Mouse (Mus musculus): ENCODE data around the gene Clpx. TPM values are rescaled to one million over a fixed set of nuclear protein-coding genes. Genes with fewer than 3 reads are reported as not detected.
"Not testable (repeated sequence)": the region's sequence is repeated elsewhere in the genome, so short reads cannot be mapped to it uniquely, and the experiment has no call there.

The Clpx gene
- polyA plus RNA-seq, 1 experiment from 2014 or later = 62.3 TPM

DNA sequence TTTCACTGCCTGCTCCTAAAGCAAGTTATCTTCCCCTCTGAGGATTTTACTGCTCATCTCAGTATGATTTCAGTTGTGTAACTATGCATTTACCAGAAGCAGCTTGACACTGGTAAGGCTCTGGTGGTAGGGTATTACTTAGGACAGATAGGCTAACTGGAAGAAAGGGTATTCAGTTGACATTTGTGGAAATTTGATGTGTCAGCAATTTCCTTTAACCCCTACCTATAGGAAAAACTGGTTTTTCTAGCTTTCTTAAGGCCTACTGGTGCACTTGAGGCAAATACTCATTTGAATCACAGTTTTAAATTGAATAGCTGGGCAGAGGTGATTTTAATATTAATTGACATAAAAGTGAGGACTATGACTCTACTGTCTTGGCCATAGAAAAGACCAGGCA, 31.9 kb downstream of the Clpx start:
- Histone ChIP-seq H3K36me3 (peaks cover 85% of the 10 kb centered on the region), H3K9me3 (no peaks in the 10 kb centered on the region), H3K4me3 (no peak overlapping the region), H3K27ac (no peak overlapping the region), H3K4me2 (replicated peaks) (no peak overlapping the region), H3K27me3 (no peaks in the 10 kb centered on the region), H3K4me1 (no peaks in the 10 kb centered on the region), H3K9ac (no peak overlapping the region)
- no peak for ATAC-seq (ENCODE audit: low FRiP score, low read depth)

DNA sequence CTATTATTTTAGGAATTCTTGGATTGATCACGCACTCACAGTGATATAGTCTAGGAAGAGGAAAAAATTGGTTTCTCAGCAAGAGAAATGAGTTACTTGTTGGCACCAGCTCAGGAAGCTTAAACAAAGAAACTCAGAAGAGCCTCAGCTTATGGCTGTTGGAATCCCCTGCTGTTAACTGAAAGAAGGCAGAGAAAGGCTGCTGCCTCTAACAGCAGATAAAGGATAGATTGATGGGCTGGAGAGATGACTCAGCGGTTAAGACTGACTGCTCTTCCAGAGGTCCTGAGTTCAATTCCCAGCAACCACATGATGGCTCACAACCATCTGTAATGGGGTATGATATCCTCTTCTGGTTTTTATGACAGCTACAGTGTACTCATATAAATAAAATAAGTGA, 33.3 kb downstream of the Clpx start:
- Histone ChIP-seq H3K36me3 (peaks cover 83% of the 10 kb centered on the region), H3K9me3 (no peaks in the 10 kb centered on the region), H3K4me2 (replicated peaks) (no peak overlapping the region), H3K4me3 (no peak overlapping the region), H3K27me3 (no peaks in the 10 kb centered on the region), H3K9ac (no peak overlapping the region), H3K4me1 (no peaks in the 10 kb centered on the region), H3K27ac (no peak overlapping the region)
- WGBS = 96% methylated on average over 2 of the region's 2 CpGs
- no peak for ATAC-seq (ENCODE audit: low FRiP score, low read depth)

DNA sequence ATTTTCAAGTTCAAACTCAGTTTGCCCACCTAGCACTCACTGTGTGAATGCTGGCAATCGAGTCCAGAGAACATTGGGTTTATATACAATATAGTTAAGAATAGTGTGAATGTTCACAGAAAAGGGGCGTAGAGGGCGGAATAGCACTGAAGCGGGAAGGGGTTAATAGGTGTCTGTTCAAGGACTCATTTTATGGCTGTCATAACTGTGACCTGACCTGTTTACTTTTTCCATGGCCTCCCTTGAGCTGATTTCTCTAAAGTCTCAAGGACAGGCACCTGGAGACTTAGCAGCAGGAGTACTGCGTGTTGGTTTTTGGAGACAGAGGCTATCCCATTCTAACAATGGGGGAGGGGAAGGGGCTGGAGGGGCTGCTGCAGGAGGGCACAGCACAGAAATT, 39.9 kb downstream of the Clpx start:
- ATAC-seq (ENCODE audit: low FRiP score, low read depth) = no peak
- WGBS = 81% methylated on average over 5 of the region's 5 CpGs
- Histone ChIP-seq H3K36me3 (peaks cover 26% of the 10 kb centered on the region), H3K27me3 (no peaks in the 10 kb centered on the region), H3K4me2 (replicated peaks) (no peak overlapping the region), H3K9me3 (no peaks in the 10 kb centered on the region), H3K9ac (no peak overlapping the region), H3K4me1 (no peaks in the 10 kb centered on the region), H3K4me3 (no peak overlapping the region), H3K27ac (no peak overlapping the region)

DNA sequence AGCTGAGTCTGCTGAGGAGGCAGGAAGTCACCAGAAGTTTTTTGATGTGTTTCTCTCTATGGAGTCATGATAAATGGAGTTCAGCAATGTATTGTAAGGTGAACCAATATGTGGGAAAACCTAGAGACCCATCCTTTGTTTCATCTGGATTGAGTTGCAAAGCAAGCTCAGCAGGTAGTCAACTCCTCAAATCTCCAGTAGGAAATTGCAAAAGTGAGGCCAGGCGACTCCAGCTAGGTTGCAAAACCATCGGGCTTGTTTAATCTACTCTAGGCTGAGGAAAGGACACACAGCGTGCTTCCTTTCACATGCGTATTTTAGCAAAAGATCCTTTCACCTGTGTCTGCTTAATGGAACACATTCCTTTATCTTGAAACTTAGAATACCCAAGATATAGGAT, 45.1 kb downstream of the Clpx start:
- Histone ChIP-seq H3K27ac (no peak overlapping the region), H3K36me3 (no peaks in the 10 kb centered on the region), H3K27me3 (no peaks in the 10 kb centered on the region), H3K4me2 (replicated peaks) (no peak overlapping the region), H3K4me3 (no peak overlapping the region), H3K9me3 (peaks cover 6% of the 10 kb centered on the region; the same call in 1 of the 2 replicates), H3K4me1 (no peaks in the 10 kb centered on the region), H3K9ac (no peak overlapping the region)
- no peak for ATAC-seq (ENCODE audit: low FRiP score, low read depth)
- WGBS = 88% methylated on average over 4 of the region's 4 CpGs

DNA sequence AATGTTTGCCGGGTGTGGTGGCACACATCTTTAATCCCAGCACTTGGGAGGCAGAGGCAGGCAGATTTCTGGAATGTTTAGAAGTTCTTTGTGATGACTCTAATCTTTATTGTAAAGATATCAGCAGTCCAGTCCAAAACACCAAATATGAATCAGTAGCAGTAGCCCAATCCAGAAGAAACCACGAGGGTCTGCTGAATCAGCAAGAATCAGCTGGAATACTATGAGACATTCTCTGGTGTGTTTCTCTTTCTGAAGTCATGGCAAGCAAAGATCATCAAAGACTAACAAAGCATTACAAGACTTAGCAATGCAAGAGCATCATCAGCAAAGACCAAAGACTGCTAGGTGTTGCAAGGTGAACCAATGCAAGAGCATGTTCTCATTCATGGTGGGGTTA, 46.4 kb downstream of the Clpx start:
- Histone ChIP-seq H3K36me3 (no peaks in the 10 kb centered on the region), H3K27ac (no peak overlapping the region), H3K4me1 (0 out of 2 replicates have a peak, but pooled peaks cover 2% of the 10 kb centered on the region), H3K4me3 (no peak overlapping the region), H3K4me2 (replicated peaks) (no peak overlapping the region), H3K9me3 (peaks cover 6% of the 10 kb centered on the region; the same call in 1 of the 2 replicates), H3K9ac (no peak overlapping the region), H3K27me3 (no peaks in the 10 kb centered on the region)
- WGBS = 82% methylated on average over 2 of the region's 2 CpGs
- no peak for ATAC-seq (ENCODE audit: low FRiP score, low read depth)

DNA sequence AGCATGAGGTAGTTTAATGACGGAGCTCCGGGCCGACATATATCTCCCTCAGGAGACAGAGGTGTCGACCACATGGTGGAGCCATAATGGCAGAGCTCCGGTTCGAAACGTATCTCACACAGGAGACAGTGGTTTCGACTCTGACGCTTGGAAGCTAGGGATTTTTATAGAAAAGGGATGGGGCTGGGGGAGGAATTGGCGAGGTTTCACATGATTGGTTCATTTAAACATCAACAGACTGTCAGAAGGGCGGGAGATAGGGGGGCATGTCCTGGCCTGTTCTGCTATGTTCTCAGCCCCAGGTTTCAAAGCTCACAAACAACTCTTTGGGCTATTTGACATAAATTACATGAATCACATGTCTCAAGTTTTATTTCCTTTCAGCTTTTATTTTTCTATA, 51.4 kb downstream of the Clpx start:
- WGBS = 69% methylated on average over 11 of the region's 11 CpGs
- peak overlapping the region; percentile 81 for H3K4me2 ChIP-seq (replicated peaks)
- H3K4me1 ChIP-seq = peaks cover 13% of the 10 kb centered on the region
- H3K9ac ChIP-seq = peak overlapping the region; percentile 98
- H3K4me3 ChIP-seq = peak overlapping the region; percentile 100
- not testable (repeated sequence) for H3K27me3 ChIP-seq; ATAC-seq (ENCODE audit: low FRiP score, low read depth); H3K36me3 ChIP-seq; H3K9me3 ChIP-seq
- H3K27ac ChIP-seq = peak overlapping the region; percentile 93

DNA sequence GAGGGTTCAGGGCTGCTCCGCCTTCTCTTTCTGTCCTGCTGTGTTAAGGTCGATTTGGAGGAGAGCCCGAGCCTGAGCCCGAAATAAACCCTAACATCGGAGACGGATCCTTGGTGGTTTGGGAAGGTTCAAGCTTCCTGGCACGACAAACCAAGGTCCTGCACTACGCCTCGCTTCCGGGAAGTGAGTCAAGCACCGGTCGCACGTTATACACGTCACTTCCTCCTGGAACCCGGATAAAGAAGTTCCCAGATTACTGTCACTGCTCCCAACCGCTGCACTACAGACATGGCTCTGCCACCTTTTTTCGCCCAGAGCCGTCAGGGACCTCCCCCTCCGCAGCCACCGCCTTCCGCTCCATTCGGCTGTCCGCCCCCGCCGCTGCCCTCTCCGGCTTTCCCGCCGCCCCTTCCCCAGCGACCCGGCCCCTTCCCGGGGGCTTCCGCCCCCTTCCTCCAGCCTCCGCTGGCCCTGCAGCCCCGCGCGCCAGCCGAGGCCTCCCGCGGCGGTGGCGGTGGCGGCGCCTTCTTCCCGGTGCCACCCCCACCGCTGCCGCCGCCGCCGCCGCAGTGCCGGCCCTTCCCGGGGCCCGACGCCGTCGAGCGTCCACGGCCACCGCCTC, 51.9 kb downstream of the Clpx start, which contains the start of gene Pdcd7:
TSS of gene Pdcd7 (plus strand) at position 251 of the 622 bp plus-strand sequence.
- Histone ChIP-seq H3K4me1 (peaks cover 13% of the 10 kb centered on the region), H3K9me3 (no peaks in the 10 kb centered on the region), H3K4me2 (replicated peaks) (peak within 1 kb of the TSS; percentile 81), H3K27ac (peak within 1 kb of the TSS; percentile 93), H3K9ac (peak within 1 kb of the TSS; percentile 98), H3K36me3 (no peaks in the 10 kb centered on the region), H3K4me3 (peak within 1 kb of the TSS; percentile 100), H3K27me3 (no peaks in the 10 kb centered on the region)
- peak; percentile 92 for ATAC-seq (ENCODE audit: low FRiP score, low read depth)
- under 1% methylated on average over 59 of the region's 59 CpGs for WGBS

DNA sequence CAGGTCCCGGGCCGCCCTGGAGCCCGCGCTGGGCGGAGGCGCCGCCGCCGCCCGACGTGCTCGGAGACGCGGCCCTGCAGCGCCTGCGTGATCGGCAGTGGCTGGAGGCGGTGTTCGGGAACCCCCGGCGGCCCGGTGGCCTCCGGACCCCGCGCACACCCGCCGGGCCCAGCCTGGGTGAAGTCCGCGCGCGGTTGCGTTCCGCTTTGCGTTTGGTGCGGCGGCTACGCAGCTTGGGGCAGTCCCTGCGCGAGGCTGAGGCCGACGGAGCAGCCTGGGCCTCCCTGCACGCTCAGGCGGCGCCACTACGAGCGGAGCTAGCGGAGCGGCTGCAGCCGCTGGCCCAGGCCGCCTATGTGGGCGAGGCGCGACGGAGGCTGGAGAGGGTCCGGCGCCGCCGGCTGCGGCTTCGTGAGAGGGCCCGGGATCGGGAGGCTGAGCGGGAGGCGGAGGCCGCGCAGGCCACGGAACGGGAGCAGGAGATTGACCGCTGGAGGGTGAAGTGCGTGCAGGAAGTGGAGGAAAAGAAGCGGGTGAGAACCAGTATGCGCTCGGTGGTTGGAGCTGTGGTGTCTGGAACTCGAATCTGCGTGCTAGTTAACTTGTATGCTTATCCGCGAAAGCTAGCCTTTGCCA, 52.5 kb downstream of the Clpx start:
- Histone ChIP-seq H3K9ac (peak overlapping the region; percentile 98), H3K27ac (peak overlapping the region; percentile 93), H3K27me3 (no peaks in the 10 kb centered on the region), H3K4me3 (peak overlapping the region; percentile 100), H3K4me1 (peaks cover 13% of the 10 kb centered on the region), H3K36me3 (no peaks in the 10 kb centered on the region), H3K4me2 (replicated peaks) (peak overlapping the region; percentile 81), H3K9me3 (no peaks in the 10 kb centered on the region)
- under 1% methylated on average over 75 of the region's 77 CpGs for WGBS
- ATAC-seq (ENCODE audit: low FRiP score, low read depth) = peak; percentile 74

DNA sequence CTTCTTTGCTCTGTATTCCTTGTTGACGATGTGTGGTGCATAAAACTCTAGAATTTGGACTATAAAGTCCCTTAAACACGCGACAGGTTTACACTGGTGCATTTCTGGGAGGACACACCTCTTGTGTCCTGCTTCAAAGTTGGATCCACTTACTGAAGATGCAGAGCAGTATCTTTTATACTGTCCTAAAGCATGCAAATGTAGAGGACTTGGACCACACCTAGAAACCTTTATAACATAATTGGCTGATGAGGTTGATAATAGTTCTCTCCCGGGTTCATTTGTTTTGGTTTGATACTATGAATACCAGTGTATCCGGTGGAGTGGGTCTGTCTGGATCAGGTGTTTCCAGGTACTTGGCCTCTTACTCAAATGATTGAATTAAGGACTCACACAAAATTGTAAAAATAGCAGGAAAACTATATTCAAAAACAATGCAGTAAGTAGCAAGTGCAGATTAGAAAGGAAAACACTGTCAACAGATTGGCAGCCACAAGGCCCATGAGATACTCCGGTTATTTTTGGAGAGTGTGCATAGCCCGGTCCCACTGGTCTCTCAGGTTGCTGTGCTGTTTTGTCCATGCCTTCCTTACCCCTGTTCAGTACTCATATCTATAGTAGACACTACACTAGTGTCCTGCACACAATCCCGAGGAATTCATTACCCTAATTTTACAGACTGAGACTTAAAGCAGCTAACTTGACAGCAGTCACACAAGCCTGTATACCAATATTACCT, 53.2 kb downstream of the Clpx start:
- Histone ChIP-seq H3K27me3 (no peaks in the 10 kb centered on the region), H3K4me2 (replicated peaks) (peak overlapping the region; percentile 81), H3K9me3 (no peaks in the 10 kb centered on the region), H3K36me3 (no peaks in the 10 kb centered on the region), H3K4me1 (peaks cover 13% of the 10 kb centered on the region), H3K4me3 (peak overlapping the region; percentile 100), H3K27ac (no peak overlapping the region), H3K9ac (peak overlapping the region; percentile 98)
- WGBS = 49% methylated on average over 8 of the region's 8 CpGs
- ATAC-seq (ENCODE audit: low FRiP score, low read depth) = no peak

DNA sequence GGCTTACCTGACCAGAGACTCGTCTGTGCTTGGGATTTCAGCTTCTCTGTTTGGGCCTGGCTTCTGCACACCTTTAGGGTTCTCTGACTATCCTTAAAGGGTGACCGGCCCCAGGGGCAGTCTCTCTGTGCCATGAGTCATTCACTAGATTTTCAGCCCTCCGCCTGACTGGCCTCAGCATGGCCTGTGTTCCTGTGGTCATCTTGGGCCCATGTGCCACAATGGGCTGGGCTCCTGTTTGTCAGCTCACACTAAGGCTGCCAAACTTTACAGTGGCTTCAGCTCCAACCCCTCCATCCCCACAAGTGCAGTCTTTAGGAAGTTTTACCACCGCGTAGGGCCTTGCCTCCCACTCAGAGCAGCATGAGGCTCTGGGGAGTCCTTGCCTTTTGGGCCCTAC, 59.2 kb downstream of the Clpx start:
- Histone ChIP-seq H3K4me2 (replicated peaks) (no peak overlapping the region), H3K4me1 (no peaks in the 10 kb centered on the region), H3K9ac (no peak overlapping the region; the same call in 1 of the 2 replicates), H3K4me3 (no peak overlapping the region), H3K36me3 (peaks cover 41% of the 10 kb centered on the region), H3K9me3 (no peaks in the 10 kb centered on the region), H3K27me3 (no peaks in the 10 kb centered on the region), H3K27ac (no peak overlapping the region)
- no peak for ATAC-seq (ENCODE audit: low FRiP score, low read depth)
- 88% methylated on average over 5 of the region's 5 CpGs for WGBS

DNA sequence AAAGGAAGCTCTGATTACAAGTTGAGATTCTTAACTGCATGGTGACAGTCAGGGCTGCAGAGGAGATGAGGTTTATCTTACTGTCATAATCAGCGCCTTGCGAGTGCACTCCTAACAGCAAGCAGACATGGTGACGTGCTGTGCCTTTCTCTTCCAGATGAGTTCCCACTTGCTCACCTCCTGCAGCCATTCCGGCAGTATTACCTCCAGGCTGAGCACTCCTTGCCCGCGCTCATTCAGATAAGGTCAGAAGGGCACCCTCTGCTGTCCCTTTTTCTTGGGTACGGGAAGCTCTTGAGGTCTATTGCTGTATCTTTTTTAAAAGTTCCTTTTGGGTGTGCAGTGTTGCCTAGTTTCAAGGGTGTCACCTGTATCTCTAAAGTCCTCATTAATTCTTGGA, 62.5 kb downstream of the Clpx start:
- H3K4me2 ChIP-seq (replicated peaks) = no peak overlapping the region
- no peak overlapping the region for H3K9ac ChIP-seq
- no peaks in the 10 kb centered on the region for H3K4me1 ChIP-seq
- H3K4me3 ChIP-seq = no peak overlapping the region
- H3K27ac ChIP-seq = no peak overlapping the region
- H3K36me3 ChIP-seq = peaks cover 70% of the 10 kb centered on the region
- ATAC-seq (ENCODE audit: low FRiP score, low read depth) = no peak
- WGBS = 89% methylated on average over 7 of the region's 7 CpGs
- no peaks in the 10 kb centered on the region for H3K9me3 ChIP-seq
- H3K27me3 ChIP-seq = no peaks in the 10 kb centered on the region

DNA sequence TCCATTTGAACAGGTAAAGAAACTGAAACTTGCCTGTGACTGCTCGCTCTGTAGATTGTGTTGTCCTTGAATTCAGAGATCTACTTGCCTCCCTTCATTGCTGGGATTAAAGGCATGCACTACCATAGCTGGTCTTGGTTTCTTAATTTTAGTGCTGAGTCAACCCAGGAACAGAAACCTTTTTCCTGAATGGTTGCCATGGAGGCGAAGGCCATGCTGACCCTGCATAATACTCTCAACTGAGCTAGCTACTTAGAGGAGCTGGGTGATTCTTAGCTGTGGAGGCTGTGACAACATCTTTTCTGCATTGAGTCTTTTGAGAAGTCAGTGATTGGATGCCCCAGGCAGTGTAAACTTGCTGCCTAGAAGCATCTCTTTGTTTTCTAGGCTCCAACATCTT, 62.9 kb downstream of the Clpx start:
- H3K4me3 ChIP-seq = no peak overlapping the region
- H3K27ac ChIP-seq = no peak overlapping the region
- no peaks in the 10 kb centered on the region for H3K27me3 ChIP-seq
- H3K36me3 ChIP-seq = peaks cover 74% of the 10 kb centered on the region
- H3K9me3 ChIP-seq = no peaks in the 10 kb centered on the region
- H3K9ac ChIP-seq = no peak overlapping the region
- H3K4me1 ChIP-seq = no peaks in the 10 kb centered on the region
- 93% methylated on average over 2 of the region's 2 CpGs for WGBS
- ATAC-seq (ENCODE audit: low FRiP score, low read depth) = no peak
- no peak overlapping the region for H3K4me2 ChIP-seq (replicated peaks)
